Mouse (Mus musculus) spleen, adult 2 months (tissue): ENCODE data around the gene Hint1. TPM values are rescaled to one million over a fixed set of nuclear protein-coding genes. Genes with fewer than 3 reads are reported as not detected.

Source experiments
- DNase-seq, 2 experiments: peaks; one replicate each; pipeline versions ENCODE4 v3.0.0 to v3.0.0-alpha.2; 2012 to 2021; ENCODE audit warnings: low spot score in 2 of 2, low read depth in 1 of 2
- H3K27ac ChIP-seq: fragments of 200-500 bp; 2 replicates; pipeline ENCODE4 v1.5.1; 2012; ENCODE audit warnings: low read length, inconsistent platforms; ENCODE audit not compliant: insufficient read depth
- H3K27me3 ChIP-seq: fragments of 200-500 bp; 2 replicates; pipeline ENCODE4 v1.6.1; 2012; ENCODE audit warnings: mild to moderate bottlenecking, moderate library complexity, low read length, inconsistent platforms; ENCODE audit not compliant: control insufficient read depth, insufficient read depth
- H3K36me3 ChIP-seq: fragments of 200-500 bp; 2 replicates; pipeline ENCODE4 v1.6.1; 2012; ENCODE audit warnings: mild to moderate bottlenecking, low read length, inconsistent platforms; ENCODE audit not compliant: control insufficient read depth, insufficient read depth
- H3K4me1 ChIP-seq: fragments of 200-500 bp; 2 replicates; pipeline ENCODE4 v1.6.1; 2011; ENCODE audit warnings: inconsistent platforms; ENCODE audit not compliant: control insufficient read depth, insufficient read depth, insufficient read length
- H3K4me3 ChIP-seq: fragments of 200-500 bp; 2 replicates; pipeline ENCODE4 v1.5.1; 2011; ENCODE audit warnings: mild to moderate bottlenecking, inconsistent platforms; ENCODE audit not compliant: insufficient read depth, insufficient read length; ENCODE audit errors: extremely low read depth
- CTCF ChIP-seq: fragments of 200-500 bp; IDR thresholded peaks from 2 replicates; pipeline ENCODE4 v1.5.1; 2011; ENCODE audit warnings: mild to moderate bottlenecking, inconsistent platforms; ENCODE audit not compliant: insufficient read depth, insufficient read length, insufficient replicate concordance; ENCODE audit errors: extremely low read depth
- POLR2A ChIP-seq: fragments of 200-500 bp; IDR thresholded peaks from 2 replicates; pipeline ENCODE4 v1.6.1; 2011; ENCODE audit warnings: low read depth, low read length, inconsistent platforms
- WGBS: fragments of 180-500 bp; shearing (Covaris S2); methylation state at CpG from one replicate; pipeline ENCODE4 v1.1.7; 2018; 5-methylcytosine and 5-hydroxymethylcytosine counted together
- polyA plus RNA-seq: library from polyadenylated mRNA; depleted of rRNA; stranded (reverse); fragments of >200 nt; gene quantifications from 2 replicates; pipeline ENCODE4 v1.2.3, GENCODE M21; 2012

Hint1 gene
- polyA plus RNA-seq, 1 experiment = 164 TPM

GRCm38 (mm10) chr11:54903339-54903738 lies 37.2 kb downstream of the Hint1 start:
- H3K27me3 ChIP-seq = peaks cover 2% of the 10 kb centered on the region
- no peaks in the 10 kb centered on the region for H3K36me3 ChIP-seq
- TF ChIP-seq POLR2A = no peak
- no peak for TF ChIP-seq CTCF
- 88% methylated on average over 5 of the region's 5 CpGs for WGBS
- no peak overlapping the region; the same call in 1 of the 2 replicates for H3K27ac ChIP-seq
- DNase-seq = no peak
- H3K4me3 ChIP-seq = no peak overlapping the region
- no peaks in the 10 kb centered on the region; the same call in 1 of the 2 replicates for H3K4me1 ChIP-seq

DNA sequence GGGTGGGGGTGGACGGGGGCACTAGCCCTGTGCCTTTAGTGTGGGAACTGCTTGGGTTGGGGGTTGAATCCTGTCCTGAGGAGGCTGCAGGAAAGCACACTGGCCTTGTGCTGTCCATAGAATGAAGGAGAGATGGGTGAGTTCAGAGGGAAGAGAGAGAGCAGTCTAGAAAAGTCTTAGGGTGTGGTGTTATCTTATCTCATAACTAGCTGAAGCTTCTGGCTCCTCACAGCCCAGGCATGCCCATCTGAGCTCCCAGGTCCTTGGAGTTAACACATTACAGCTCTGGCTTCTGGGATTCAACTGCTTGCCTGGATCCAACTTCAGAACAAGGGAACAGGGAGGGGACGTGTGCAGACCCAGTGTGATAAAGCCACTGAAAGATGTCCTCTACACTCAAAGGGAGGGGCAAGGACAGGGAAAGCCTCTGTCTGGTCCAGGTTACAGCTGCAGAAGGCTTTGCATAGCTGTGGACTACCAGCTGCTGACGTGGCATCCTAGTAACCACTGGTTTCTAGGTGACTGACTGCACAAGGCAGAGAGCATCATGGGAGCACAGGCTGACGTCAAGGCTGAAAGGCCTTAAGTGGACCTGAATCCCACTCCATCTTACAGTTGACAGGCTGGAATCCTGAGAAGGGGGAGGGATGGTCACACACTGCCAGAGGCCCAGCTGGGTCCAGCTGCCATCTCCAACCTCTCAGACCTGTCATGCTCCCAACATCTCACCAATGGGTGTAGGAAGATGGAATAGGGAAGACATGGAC lies 37.9 kb downstream of the Hint1 start:
- WGBS = 66% methylated on average over 4 of the region's 4 CpGs
- peaks cover 5% of the 10 kb centered on the region; the same call in 1 of the 2 replicates for H3K36me3 ChIP-seq
- no peak overlapping the region for H3K27ac ChIP-seq
- peaks cover 2% of the 10 kb centered on the region for H3K27me3 ChIP-seq
- no peak for DNase-seq
- H3K4me3 ChIP-seq = no peak overlapping the region
- H3K4me1 ChIP-seq = no peaks in the 10 kb centered on the region; the same call in 1 of the 2 replicates
- TF ChIP-seq CTCF = no peak
- no peak for TF ChIP-seq POLR2A

DNA sequence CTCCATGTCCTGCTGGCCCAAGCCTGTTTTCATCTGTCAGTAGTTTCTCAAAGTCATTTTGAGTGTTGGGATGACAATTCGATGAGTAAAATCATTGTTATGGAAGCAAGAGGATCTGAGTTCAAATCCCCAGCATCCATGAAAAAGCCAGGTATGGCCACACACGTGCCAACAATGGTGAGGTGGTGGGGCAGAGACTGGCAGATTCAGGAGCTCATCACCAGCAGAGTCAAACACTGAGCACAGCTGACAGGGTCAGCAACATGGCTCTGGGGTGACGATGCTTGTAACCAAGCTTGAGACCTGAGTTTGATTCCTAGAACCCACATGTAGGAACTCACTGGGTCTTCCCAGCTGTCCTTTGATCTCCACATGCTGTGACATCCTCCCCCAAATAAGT lies 38.9 kb downstream of the Hint1 start:
- WGBS = 94% methylated on average over 3 of the region's 3 CpGs
- TF ChIP-seq CTCF (no peak), POLR2A (no peak)
- H3K4me1 ChIP-seq = no peaks in the 10 kb centered on the region; the same call in 1 of the 2 replicates
- H3K36me3 ChIP-seq = peaks cover 11% of the 10 kb centered on the region
- H3K27me3 ChIP-seq = peaks cover 2% of the 10 kb centered on the region
- no peak overlapping the region for H3K4me3 ChIP-seq
- no peak overlapping the region for H3K27ac ChIP-seq
- no peak for DNase-seq

DNA sequence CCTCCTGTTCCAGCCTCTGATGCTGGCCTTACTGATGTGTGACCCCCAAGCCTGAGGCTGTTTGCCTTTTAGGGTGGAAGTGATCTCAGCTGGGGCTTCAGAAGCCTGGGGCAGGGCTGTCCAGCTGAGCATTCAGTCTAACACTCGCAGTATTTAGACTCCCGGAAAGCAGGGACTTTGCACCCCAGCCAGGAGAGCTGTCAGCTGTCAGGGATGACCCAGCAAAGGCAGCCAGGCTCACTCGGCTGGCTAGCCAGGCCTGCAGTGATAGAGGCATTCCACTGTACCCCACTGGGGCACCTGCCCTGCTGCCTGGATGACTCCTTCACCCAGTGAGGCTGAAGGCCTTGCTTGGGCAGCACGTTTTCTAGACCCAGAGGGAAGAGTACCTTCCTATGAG lies 39.7 kb downstream of the Hint1 start:
- TF ChIP-seq CTCF (no peak), POLR2A (no peak)
- H3K4me3 ChIP-seq = no peak overlapping the region
- WGBS = 82% methylated on average over 4 of the region's 4 CpGs

DNA sequence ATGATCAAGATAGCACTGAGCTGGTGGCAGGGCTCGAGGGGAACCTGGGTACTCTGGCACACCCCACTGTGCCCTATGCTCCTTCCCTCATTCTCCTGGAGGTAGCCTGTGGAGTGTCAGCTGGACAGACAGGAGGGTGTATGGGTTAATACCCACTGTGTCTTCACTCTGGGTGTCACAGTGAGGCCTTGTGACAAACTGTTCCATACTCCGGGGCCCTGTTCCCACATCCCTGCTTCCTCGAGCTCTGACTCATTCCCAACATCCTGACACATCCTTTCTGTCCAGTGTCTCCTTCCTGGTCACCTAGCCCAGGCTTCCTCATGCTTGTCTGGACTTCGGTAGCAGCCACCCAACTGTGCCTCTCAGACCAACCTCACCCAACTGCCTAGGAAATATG lies 40.3 kb downstream of the Hint1 start:
- H3K27ac ChIP-seq = no peak overlapping the region
- no peak for DNase-seq
- H3K36me3 ChIP-seq = peaks cover 21% of the 10 kb centered on the region
- peaks cover 2% of the 10 kb centered on the region for H3K27me3 ChIP-seq
- WGBS = 70% methylated on average over 4 of the region's 4 CpGs
- TF ChIP-seq POLR2A (no peak), CTCF (no peak)
- H3K4me1 ChIP-seq = no peaks in the 10 kb centered on the region; the same call in 1 of the 2 replicates
- no peak overlapping the region for H3K4me3 ChIP-seq

More for the DNA sequence above, 39.7 kb downstream of the Hint1 start:
- Histone ChIP-seq H3K27me3 (peaks cover 2% of the 10 kb centered on the region), H3K36me3 (peaks cover 16% of the 10 kb centered on the region), H3K4me1 (no peaks in the 10 kb centered on the region; the same call in 1 of the 2 replicates), H3K27ac (no peak overlapping the region)
- DNase-seq = no peak

- Histone ChIP-seq H3K27ac (no peak overlapping the region), H3K4me1 (no peaks in the 10 kb centered on the region; the same call in 1 of the 2 replicates), H3K36me3 (peaks cover 26% of the 10 kb centered on the region), H3K27me3 (peaks cover 2% of the 10 kb centered on the region), H3K4me3 (no peak overlapping the region)
- WGBS = 90% methylated on average over 5 of the region's 5 CpGs
- DNase-seq = no peak
- TF ChIP-seq POLR2A = no peak
- no peak for TF ChIP-seq CTCF
Measured at GRCm38 (mm10) chr11:54907259-54907658, 41.1 kb downstream of the Hint1 start.

- H3K36me3 ChIP-seq = peaks cover 39% of the 10 kb centered on the region
Measured at GRCm38 (mm10) chr11:54909273-54909672, 43.1 kb downstream of the Hint1 start.

More at GRCm38 (mm10) chr11:54909273-54909672, 43.1 kb downstream of the Hint1 start:
- no peak overlapping the region for H3K27ac ChIP-seq
- no peak overlapping the region for H3K4me3 ChIP-seq
- 89% methylated on average over 11 of the region's 11 CpGs for WGBS
- no peaks in the 10 kb centered on the region for H3K4me1 ChIP-seq
- no peak for DNase-seq
- no peaks in the 10 kb centered on the region for H3K27me3 ChIP-seq
- TF ChIP-seq POLR2A (no peak), CTCF (no peak)
